Mouse (Mus musculus): ENCODE measurements around the gene Plekhb2. TPM values are rescaled to one million over a fixed set of nuclear protein-coding genes. Genes with fewer than 3 reads are reported as not detected.

Plekhb2 gene
- 10 to 100 TPM; 79.0 to 92.5 TPM for total RNA-seq (2021)
- long read RNA-seq, experiment 1, transcript Plekhb2-201 (8 exons, 3,279 nt): major isoform, 62 of 78 reads
- long read RNA-seq, experiment 1, partial matches to known transcripts: 3 of 78 reads
- long read RNA-seq, experiment 1, other reads (novel, unspliced or antisense): 13 of 78 reads
- long read RNA-seq, experiment 2, transcript Plekhb2-201 (8 exons, 3,279 nt): major isoform, 84 of 88 reads
- long read RNA-seq, experiment 2, partial matches to known transcripts: 3 of 88 reads
- long read RNA-seq, experiment 2, other reads (novel, unspliced or antisense): 1 of 88 reads

- DNase-seq: peak; percentile 93
Measured at GRCm38 (mm10) chr1:34849745-34850342, at the start of gene Plekhb2. TSS of gene Plekhb2 (plus strand) at chr1:34849976.

GRCm38 (mm10) chr1:34801616-34802289 is 48.0 kb upstream of the Plekhb2 start:
- DNase-seq: peak; percentile 85

- no peak for DNase-seq
Measured at GRCm38 (mm10) chr1:34802290-34802642, 47.5 kb upstream of the Plekhb2 start.

GRCm38 (mm10) chr1:34804863-34805262 is 44.9 kb upstream of the Plekhb2 start:
- no peak for DNase-seq

GRCm38 (mm10) chr1:34805931-34806520 is 43.8 kb upstream of the Plekhb2 start:
- no peak for DNase-seq

- DNase-seq: no peak
Measured at GRCm38 (mm10) chr1:34808445-34808844, 41.3 kb upstream of the Plekhb2 start.

GRCm38 (mm10) chr1:34810293-34810692 is 39.5 kb upstream of the Plekhb2 start:
- DNase-seq: no peak

GRCm38 (mm10) chr1:34811035-34811434 is 38.7 kb upstream of the Plekhb2 start:
- peak; percentile 54 for DNase-seq

GRCm38 (mm10) chr1:34811581-34811980 is 38.2 kb upstream of the Plekhb2 start:
- DNase-seq: no peak

- no peak for DNase-seq
Measured at GRCm38 (mm10) chr1:34812407-34813247, 37.1 kb upstream of the Plekhb2 start.

GRCm38 (mm10) chr1:34815843-34816242 is 33.9 kb upstream of the Plekhb2 start:
- DNase-seq: no peak

GRCm38 (mm10) chr1:34819225-34819910 is 30.4 kb upstream of the Plekhb2 start:
- no peak for DNase-seq

- no peak for DNase-seq
Measured at GRCm38 (mm10) chr1:34821411-34821810, 28.4 kb upstream of the Plekhb2 start.

- no peak for DNase-seq
Measured at GRCm38 (mm10) chr1:34822003-34822402, 27.8 kb upstream of the Plekhb2 start.

- DNase-seq: no peak
Measured at GRCm38 (mm10) chr1:34822746-34823145, 27.0 kb upstream of the Plekhb2 start.

GRCm38 (mm10) chr1:34823353-34823752 is 26.4 kb upstream of the Plekhb2 start:
- peak; percentile 37 for DNase-seq

GRCm38 (mm10) chr1:34824208-34824607 is 25.6 kb upstream of the Plekhb2 start:
- DNase-seq: no peak

GRCm38 (mm10) chr1:34825909-34826308 is 23.9 kb upstream of the Plekhb2 start:
- DNase-seq: no peak

GRCm38 (mm10) chr1:34827900-34828299 is 21.9 kb upstream of the Plekhb2 start:
- peak; percentile 30 for DNase-seq

GRCm38 (mm10) chr1:34828528-34829294 is 21.1 kb upstream of the Plekhb2 start:
- DNase-seq: no peak

GRCm38 (mm10) chr1:34830934-34831333 is 18.8 kb upstream of the Plekhb2 start:
- DNase-seq: no peak

All from adrenal gland, postnatal 10 days (tissue).